Mouse (Mus musculus) regulatory T cell (primary cell): ENCODE data around the gene Ankrd44.

Source experiments
- in situ Hi-C: fragments of 300-600 bp; cut with MboI, MseI; formaldehyde crosslinking; loops from one replicate; pipeline ENCODE4 v1.15.1; 2025; ENCODE audit warnings: high pct_unique_total_duplicates

Gene Ankrd44

DNA sequence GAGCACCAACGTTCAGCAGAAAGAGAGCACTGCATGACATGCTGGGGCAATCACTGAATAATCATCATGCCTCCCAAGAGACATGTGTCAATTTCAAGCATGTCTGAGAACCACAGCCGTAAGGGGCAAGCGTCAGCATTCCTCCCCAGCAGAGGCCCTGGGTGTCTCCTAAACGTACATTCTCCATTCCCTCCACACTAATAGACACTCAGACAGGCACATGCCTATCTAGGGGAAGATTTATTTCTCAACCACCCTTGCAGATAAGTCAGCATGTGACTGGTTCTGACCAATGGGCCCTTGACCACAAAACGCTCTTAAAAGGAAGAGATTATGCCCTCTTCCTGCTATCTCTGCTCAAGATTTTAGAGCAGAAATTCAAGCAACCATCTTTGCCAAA is 37.7 kb downstream of the Ankrd44 start:
- in situ Hi-C loops: no loop called here

DNA sequence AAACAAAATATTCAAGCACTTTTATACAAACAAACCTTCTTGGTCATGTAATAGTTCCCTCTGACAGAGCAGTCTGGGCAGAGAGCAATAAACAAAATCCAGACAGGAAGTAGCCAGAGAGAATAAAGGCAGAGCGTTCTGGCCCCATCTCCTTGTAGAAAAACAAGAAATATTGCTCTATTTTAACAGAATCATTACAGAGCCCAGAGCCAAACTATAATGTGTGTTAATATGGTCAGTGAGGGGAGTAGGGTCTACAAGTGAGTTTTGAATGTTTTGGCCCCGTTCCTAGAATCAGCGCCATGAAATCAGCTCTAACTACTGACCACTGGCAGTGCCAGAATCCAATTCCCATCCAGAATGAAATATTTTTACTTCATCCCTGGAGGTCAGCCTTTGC is 38.3 kb downstream of the Ankrd44 start:
- in situ Hi-C loops: no loop called here

DNA sequence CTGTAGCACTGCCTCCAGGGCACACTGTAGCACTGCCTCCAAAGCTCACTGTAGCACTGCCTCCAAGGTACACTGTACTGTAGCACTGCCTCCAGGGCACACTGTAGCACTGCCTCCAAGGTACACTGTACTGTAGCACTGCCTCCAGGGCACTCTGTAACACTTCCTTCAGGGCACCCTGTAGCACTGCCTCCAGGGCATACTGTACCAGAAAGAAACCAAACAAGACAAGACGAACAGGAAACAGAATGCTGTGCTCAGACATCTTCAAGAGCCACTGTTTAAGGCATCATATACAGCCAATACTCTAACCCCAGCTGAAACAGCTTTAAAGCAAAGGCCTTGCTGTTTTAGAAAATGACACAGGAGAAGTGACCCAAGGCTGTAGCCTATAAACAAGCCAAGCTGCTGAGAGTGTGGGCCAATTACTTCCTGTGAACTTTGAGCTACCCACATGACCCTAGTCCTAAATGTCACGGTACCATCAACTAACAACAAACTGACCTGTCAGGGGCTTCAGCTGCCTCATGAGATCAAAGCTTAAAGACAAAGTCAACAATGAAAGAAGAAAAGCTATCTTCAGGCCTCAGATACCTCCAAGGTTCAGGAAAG is 43.2 kb downstream of the Ankrd44 start:
- in situ Hi-C loops: no loop called here

DNA sequence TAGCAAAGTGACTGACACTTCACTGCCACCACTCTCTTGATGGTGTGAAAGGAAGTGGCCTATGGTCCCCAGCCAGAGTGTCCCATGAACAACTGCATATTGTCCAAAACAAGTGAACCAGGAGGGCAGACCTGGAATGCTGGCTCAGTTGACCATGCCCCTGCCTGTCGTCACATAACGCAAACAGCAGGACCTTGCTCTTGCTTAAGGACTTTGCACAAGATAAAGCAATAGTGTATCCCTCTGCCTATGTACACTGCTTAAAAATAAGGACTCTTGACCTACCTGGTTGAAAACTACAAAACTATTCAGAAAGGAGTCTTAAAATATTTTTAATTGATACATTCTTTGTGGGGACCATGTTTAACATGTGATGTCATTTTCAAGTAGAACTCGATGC is 44.7 kb downstream of the Ankrd44 start:
- in situ Hi-C loops: no loop called here

DNA sequence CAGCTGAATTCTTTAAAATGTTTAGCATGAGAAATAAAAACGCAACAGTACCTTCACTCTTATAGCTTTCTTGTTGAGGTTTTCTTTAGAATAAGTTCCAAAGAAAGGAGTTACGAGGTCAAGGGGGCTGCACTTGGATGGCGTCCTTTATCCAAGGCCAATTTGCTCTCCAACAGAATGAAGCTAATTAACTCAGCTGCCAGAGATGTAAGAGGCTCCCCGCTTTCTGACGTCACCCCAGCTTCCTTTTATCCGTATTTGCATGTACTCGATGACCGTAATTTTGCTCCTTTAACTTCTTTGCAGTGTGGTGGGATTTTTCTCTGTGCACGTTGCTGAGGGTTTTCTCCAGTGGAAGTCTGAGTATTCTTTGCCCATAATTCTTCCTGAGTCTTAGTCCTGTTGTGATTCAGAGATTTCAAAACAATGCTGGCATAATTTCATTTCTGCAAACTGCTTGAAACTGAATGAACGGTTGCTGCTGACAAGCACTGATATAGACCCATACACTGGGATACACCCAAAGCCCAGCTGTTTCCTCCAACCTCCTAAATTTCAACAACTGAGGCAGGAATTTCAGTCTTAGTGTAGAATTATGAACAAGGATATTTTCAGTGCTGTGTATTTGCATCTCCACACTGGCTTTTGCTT is 48.6 kb downstream of the Ankrd44 start:
- in situ Hi-C loops: no loop called here

DNA sequence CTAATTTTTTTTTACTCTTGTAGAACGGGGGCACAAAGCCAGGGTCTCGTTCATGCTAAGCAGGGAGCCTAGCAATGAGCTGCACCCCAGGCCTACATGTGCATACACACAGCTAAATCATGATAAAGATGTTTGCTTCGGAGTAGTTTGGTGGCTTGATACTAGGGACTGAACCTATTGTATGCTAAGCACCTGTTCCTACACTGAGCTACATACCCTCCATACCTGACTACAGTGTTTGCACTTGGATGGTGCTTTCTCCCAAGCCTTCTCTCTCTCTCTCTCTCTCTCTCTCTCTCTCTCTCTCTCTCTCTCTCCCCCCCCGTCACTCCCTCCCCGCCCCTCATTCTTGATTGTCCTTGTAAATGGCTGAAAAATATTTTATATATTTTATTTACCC is 49.2 kb downstream of the Ankrd44 start:
- in situ Hi-C loops: no loop called here

DNA sequence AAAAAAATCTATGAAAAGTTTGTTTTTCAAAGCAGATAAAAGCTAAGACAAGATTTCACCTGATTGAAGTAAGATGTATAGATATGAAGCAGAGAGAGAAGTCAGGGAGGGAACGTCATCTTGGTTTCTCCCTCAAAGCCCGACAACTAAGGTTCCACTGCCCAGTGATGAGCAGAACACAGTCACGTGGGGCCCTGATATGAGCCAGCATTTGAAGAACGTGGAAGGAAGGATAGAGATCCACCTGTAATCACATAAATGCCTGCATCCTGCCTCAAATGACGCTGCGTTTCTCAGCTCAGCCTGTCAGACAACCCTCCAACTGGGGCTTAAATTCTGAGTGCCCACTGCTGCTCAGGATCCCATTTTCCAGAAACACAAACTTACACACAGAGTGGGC is 52.1 kb downstream of the Ankrd44 start:
- in situ Hi-C loops: no loop called here

DNA sequence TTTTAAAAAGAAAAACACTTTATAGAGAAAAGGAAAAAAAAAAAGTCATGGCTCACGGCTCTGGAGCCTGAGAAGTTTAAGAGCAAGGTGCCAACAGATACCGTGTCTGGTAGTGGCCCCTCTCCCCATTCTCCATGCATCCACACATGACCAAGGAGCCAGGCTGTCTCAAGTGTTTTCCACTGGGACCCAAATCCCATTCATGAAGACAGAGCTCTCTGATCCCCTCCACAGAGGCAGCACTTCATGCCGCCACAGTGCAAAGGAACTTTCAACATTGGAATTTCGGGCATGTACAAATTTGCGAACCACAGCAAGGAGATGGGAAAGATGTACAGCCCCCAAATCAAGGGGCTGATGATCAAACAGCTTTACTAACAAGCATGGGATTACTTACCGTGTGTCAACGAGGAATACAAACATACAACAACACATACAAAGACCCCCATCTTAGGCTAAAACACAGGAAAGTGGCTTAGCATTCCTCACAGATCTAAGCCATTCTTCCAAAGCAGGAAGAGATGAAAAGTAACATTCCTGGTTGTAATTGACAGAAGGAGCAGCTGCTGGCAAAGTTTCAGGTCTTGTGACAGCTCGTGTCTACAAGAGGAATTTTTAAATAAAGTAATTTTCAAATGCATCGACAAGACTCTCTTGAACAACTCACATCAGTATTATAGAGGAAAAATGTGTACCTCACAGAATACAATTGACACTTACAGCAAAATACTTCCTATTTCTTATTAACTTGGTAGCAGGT is 53.1 kb downstream of the Ankrd44 start:
- in situ Hi-C loops: no loop called here

DNA sequence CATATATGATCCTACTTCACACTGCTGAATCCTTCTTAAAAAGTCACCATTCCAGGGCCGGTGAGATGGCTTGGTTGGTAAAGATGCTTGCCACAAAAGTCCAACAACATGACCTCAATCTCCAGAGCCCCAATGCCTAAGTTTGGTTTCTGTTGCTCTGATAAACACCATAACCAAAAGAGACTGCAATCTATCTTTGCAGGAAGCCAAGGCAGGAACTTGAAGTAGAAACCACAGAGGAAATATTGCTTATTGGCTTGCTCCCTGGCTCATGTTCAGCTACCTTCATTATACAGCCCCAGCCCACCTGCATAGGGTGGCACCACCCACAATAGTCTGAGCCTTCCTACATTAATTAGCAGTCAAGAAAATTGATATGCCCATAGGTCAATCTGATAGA is 54.9 kb downstream of the Ankrd44 start:
- in situ Hi-C loops: no loop called here

DNA sequence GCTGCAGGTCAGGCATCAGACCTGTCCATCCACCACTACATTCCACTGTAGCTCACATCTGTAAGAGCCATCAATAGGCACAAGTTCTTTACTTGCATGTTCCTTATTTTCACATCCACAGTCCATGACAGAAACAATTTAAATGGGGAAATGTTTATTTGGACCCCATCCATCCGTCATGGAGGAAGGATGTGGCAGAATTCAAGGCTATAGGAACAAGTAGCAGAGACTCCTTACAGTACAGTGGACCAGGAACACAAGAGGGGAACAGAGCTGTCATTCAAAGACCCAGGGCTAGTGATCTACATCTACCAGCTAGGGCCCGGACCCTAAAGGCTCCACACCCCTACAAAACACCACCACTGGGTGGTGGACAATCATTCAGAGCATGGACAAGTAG is 55.6 kb downstream of the Ankrd44 start:
- in situ Hi-C loops: no loop called here

DNA sequence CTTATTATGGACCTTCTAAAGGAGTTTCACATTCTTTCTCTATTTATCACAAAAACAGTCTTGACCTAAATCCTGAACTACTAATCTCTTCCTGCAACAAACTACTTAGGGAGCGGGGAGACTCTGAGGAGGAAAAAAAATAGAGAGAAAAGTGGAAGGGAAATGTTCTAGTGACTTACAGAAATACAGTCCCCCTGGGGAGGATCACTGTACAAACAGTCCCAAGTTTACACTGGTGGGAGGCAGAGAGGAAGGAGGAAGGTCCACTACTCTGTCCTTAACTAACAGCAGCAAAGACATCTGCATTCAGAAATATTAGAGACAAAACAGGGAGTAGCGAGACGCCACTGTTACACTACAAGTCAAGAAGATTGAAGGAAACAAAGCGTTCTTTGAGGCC is 59.0 kb downstream of the Ankrd44 start:
- in situ Hi-C loops: loop anchor here (5.0 kb wide), 1 partner anchor 35 kb away; no protein-coding TSS in a partner anchor

DNA sequence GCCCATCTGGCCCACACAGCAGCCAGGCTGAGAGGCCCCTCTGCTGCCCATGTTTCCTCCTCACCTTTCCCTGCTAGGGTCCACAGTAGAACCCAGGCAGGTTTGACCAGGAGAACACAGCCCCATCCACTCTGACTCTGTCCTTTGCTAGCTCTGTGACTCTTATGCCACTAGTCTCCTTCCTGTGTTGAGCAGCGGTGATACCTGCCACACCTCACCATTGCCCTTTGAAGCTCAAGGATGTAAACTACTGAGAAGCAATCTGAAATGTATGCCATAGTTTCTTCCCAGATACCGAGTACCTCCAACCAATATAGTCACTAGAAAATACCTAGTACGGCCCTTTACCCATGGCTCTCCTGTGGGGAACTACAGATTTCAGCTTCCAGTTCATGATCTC is 60.1 kb downstream of the Ankrd44 start:
- in situ Hi-C loops: loop anchor here (5.0 kb wide), 1 partner anchor 36 kb away; no protein-coding TSS in a partner anchor

DNA sequence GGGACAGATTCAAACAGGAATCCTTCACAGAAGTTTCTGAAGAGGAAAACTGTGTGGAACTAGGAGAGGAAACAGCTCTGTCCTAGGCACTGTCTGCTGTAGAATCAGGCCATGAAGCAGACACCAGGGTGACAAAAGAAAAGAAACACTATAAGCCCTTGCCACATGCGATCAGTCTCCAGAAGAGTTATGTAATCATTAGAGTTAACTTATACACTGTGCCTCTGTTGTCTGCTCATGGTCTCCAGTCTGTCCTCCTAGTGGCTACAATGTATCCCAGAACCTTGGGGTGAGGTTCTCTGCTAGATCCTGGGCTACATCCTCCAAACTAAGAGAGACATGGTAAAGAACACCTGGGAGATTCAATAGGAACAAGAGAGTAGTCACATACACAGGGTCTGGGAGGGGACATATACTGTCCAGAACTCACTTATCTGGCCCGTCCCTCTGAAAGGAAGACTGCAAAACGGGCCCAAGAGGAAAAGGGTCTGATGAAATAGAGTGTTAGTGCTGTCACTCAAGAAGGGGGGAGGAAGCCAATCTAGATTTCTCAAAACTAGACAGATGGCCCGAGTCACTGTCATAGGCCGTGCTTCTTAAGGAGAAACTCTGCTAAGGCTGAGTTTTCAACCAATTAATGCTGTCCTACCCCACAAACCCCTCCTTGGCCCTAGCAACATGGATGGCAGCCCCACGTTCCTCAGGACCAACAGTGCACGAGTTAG is 61.1 kb downstream of the Ankrd44 start:
- in situ Hi-C loops: loop anchor here (5.0 kb wide), 1 partner anchor 37 kb away; no protein-coding TSS in a partner anchor

DNA sequence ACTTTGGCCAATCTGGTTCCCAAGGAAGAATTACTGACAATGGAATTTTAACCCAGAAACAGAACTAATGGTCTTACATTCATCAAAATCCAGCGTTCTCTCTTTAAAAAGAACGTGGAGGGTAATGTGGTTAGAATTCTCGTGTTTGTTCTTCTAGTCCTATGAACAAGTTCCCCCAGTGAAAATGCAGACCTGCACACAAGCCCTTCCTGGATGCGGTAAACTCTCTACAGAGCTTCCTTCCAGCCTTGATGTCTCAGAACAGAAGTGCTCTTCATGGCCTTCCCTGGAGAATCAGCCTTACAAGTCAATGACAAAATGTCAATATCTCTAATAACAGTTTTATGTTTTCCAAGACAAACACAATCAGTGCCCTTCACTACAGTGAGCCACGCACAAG is 65.8 kb downstream of the Ankrd44 start:
- in situ Hi-C loops: no loop called here

DNA sequence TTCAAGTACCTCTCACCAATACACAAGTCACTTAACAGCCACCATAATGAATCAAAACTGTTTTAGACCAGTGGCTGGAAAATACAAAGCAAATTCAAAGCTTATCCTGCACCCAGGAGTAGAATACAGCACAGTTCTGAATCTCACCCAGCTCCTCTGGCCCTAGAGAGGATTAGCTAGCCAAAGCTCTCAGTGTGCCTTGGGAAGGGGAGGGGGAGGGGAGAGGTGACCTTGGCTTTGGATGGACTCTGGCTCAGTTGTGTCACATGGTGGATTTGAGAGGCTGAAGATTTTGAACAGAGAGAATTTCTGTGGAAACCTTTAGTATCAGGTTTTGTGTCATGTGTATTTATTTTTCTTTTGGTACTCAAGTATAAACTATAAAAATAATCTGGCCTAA is 66.3 kb downstream of the Ankrd44 start:
- in situ Hi-C loops: no loop called here

DNA sequence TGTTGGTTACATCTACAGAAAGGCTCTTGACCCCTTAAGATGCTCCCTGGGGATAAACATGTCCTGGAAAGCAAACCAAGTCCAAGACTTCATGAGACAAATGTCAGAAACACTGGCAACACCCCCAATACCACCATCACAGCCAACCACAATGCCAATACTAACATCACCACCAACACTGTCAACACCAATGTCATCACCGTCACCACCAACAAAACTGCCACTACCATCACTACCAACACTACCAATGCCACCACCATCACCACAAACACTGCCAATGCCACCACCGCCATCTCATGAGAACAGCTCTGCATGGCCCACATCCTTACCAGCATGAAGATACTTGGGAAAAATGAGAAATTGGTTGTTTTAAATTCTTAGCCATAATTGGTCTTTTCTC is 67.3 kb downstream of the Ankrd44 start:
- in situ Hi-C loops: no loop called here

DNA sequence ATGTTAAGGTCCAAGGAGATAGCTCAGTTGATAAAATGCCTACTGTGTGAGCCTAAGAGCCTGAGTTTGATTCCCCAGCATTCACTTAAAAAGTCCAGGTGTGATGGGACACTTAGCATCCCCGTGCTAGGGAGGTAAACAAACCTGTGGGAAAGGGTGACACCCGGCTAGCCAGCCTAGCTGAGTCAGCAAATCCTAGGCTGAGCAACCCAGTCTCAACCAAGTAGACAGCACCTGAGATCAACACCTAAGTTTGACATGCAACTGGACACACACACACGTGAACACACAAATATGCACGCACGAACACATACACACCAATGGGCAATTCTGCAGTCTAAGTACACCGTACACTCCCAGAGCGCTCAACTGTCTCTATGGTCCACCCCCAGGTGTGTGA is 69.7 kb downstream of the Ankrd44 start:
- in situ Hi-C loops: no loop called here

DNA sequence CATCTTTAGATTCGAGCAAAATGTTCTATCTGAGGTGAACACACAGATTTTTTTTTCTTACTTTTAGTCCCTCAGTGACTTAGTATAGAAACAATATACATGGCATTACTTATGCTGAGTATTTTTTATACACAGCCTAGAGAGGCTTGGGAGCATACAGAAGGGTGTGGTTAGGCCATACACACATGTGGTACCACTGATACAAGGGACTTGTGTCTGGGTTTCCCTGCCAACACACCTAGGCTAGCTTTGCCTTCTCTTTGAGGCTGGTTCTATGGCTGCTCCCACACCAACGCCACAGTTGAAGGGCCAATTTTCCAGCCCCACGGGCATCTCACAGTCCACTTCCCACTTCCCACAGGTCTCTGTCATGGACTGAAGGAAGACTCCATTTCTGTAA is 70.2 kb downstream of the Ankrd44 start:
- in situ Hi-C loops: no loop called here

DNA sequence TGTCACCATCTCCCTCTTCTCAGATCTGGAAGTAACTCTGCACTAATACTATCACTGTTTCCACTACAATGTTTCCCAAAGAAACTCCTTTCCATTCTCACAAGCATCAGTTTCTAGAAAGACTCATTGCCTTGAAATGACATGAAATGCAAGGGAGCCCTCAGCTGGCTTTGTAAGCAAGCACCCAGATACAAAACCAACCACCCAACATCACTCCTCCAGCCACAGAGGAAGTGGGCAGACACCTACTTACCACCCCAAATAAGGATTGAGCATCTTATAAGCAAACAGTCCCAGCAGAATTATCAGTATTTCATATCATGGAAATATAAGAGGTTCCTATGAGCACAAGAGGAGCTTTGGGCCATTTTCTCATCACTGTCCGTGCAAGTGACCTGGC is 71.8 kb downstream of the Ankrd44 start:
- in situ Hi-C loops: no loop called here

DNA sequence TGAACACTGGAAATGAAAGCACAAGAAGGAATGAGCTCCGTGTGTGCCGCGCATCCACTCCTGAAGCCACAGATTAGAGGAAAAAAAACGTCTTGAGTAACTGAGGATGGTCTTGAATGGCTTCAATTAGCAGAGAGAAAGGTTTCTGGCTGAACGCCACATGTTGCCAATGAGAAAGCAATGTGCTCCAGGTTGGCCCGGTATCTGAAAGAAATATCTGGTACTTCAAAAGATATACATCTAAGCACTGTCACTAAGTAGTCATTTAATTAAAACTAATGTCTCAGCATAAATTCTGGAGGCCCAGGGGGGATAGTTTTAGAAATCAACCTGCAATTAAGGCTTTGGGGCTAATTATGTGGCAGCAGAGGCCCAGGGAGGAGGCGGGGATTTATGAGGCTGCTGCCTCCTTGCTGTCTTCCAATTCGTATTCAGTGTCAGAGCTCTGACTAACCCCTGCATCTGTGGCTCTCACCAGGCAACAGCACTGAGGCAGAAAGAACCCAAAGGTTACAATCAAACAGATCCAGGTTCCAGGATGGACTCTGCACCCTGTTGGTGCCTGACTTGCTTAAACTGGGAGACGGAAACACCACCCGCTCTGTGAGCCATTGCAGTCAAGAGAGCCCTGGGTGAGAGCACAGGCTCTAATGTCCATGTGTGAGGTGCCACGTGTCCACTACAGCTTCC is 72.7 kb downstream of the Ankrd44 start:
- in situ Hi-C loops: no loop called here

DNA sequence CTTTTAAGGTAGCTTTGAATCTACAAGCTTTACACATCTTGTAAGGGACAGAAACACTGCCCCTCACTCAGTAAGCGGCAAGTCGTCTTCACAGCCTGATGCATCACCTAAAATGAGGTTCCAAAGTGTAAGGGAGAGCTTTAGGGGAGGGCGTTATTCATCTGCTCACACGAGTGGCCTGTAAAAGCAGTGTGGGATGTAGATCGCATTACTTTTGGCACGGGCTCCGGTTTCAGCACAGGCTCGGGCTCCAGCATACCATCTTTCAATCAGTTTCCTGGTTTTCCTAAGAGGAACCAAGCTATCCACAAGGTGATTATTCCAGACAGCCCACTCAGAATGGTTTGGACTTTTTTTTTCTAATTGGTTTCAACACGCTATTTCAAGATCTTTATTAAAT is 74.6 kb downstream of the Ankrd44 start:
- in situ Hi-C loops: no loop called here

DNA sequence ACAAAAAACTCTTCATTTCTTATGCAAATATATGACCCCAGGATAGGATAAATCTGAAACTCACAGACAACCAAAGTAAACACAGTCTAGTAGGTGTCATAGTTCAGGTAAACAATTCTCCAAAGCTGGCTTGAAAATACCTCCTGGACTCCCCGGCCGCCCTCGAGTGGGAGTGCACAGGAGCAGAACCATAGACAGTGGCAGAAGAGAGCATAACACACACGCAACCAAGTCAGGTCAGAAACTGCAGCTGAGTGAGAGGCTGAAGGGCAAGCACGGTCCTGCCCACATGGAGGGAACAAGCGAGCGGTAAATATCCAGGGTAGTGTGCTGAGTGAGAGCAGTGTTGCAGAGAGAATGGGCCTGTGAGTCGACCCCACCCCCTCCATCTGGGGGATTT is 76.1 kb downstream of the Ankrd44 start:
- in situ Hi-C loops: no loop called here
